Mouse (Mus musculus) liver, postnatal 0 days (tissue): ENCODE results near the gene Foxr2. TPM values are rescaled to one million over a fixed set of nuclear protein-coding genes. Genes with fewer than 3 reads are reported as not detected.

Experiments used
- ATAC-seq: fragments of 200-750 bp; cut with Nextera tagmentation; 2 replicates; pipeline ENCODE4 v1.8.0; 2017; ENCODE audit warnings: mild to moderate bottlenecking, moderate library complexity
- DNase-seq: peaks from one replicate; pipeline ENCODE4 v3.0.0-alpha.2; 2016
- H3K27ac ChIP-seq: fragments of 300-500 bp; sonication (generic); 2 replicates; pipeline ENCODE4 v1.5.1; 2014; ENCODE audit warnings: antibody characterized with exemption, moderate library complexity, mild to moderate bottlenecking, low read depth
- H3K27me3 ChIP-seq: fragments of 300-500 bp; sonication (generic); 2 replicates; pipeline ENCODE4 v1.6.1; 2014; ENCODE audit warnings: low read length, control low read depth, mixed read lengths; ENCODE audit not compliant: insufficient read depth
- H3K36me3 ChIP-seq: fragments of 300-500 bp; sonication (generic); replicated peaks from 2 replicates; pipeline ENCODE4 v1.6.1; 2014; ENCODE audit warnings: mild to moderate bottlenecking, control low read depth, low read length, moderate library complexity, mixed read lengths; ENCODE audit not compliant: insufficient read depth
- H3K4me1 ChIP-seq: fragments of 300-500 bp; sonication (generic); 2 replicates; pipeline ENCODE4 v1.6.1; 2014; ENCODE audit warnings: antibody characterized with exemption, mild to moderate bottlenecking, control low read depth; ENCODE audit not compliant: insufficient read depth
- H3K4me2 ChIP-seq: fragments of 300-500 bp; sonication (generic); 2 replicates; pipeline ENCODE4 v1.6.1; 2014; ENCODE audit warnings: low read depth, mild to moderate bottlenecking, low read length, moderate library complexity, mixed read lengths
- H3K4me3 ChIP-seq: fragments of 300-500 bp; sonication (generic); 2 replicates; pipeline ENCODE4 v1.5.1; 2014; ENCODE audit warnings: low read depth, low read length
- H3K9ac ChIP-seq: fragments of 300-500 bp; sonication (generic); replicated peaks from 2 replicates; pipeline ENCODE4 v1.6.1; 2014; ENCODE audit warnings: mild to moderate bottlenecking, moderate library complexity
- H3K9me3 ChIP-seq: fragments of 300-500 bp; sonication (generic); 2 replicates; pipeline ENCODE4 v1.6.1; 2016; ENCODE audit warnings: mild to moderate bottlenecking, control low read depth, low read length, mixed read lengths
- CTCF ChIP-seq: sonication (generic); IDR thresholded peaks from 2 replicates; pipeline ENCODE4 v1.5.1; 2016; ENCODE audit warnings: antibody characterized with exemption, low read depth
- EP300 ChIP-seq: IDR thresholded peaks from 2 replicates; pipeline ENCODE4 v1.6.1; 2016; ENCODE audit warnings: antibody characterized with exemption, low read depth, mild to moderate bottlenecking
- WGBS: fragments of 180-500 bp; shearing (Covaris S2); extraction: QIAGEN DNeasy Blood & Tissue Kit; methylation state at CpG from one replicate; pipeline ENCODE4 v1.1.7; 2014; ENCODE audit not compliant: insufficient replicate concordance; 5-methylcytosine and 5-hydroxymethylcytosine counted together
- polyA plus RNA-seq: library from polyadenylated mRNA; unstranded; fragments of >200 nt; fragmentation: Nextera tagmentation; extraction: Ambion mirVana; gene quantifications from 2 replicates; pipeline ENCODE4 v1.2.1, GENCODE M21; 2015

Foxr2 gene
- polyA plus RNA-seq: not detected in 2 replicates

- DNase-seq: no peak
- no peak for ATAC-seq
- Histone ChIP-seq H3K9me3 (no peaks in the 10 kb centered on the region), H3K27ac (no peak within 1 kb of the TSS), H3K4me1 (no peaks in the 10 kb centered on the region), H3K9ac (no peak within 1 kb of the TSS), H3K4me2 (no peak within 1 kb of the TSS), H3K27me3 (0 out of 2 replicates have a peak, but pooled peaks cover 2% of the 10 kb centered on the region), H3K36me3 (no peaks in the 10 kb centered on the region), H3K4me3 (no peak within 1 kb of the TSS)
- TF ChIP-seq EP300 (no peak), CTCF (no peak)
- 10% methylated on average over 3 of the region's 3 CpGs for WGBS
These were observed at the start of gene Foxr2 for GRCm38 (mm10) chrX:153118486-153118885. Gene Foxr2, plus strand, starts transcription at chrX:153118786.

- ATAC-seq (no peak), DNase-seq (no peak)
- Histone ChIP-seq H3K4me1 (no peaks in the 10 kb centered on the region), H3K36me3 (no peaks in the 10 kb centered on the region), H3K9ac (no peak overlapping the region), H3K27me3 (0 out of 2 replicates have a peak, but pooled peaks cover 2% of the 10 kb centered on the region), H3K4me3 (no peak overlapping the region), H3K9me3 (no peaks in the 10 kb centered on the region), H3K27ac (no peak overlapping the region), H3K4me2 (no peak overlapping the region)
- WGBS: 33% methylated on average over 2 of the region's 2 CpGs
- TF ChIP-seq CTCF (no peak), EP300 (no peak)
These were observed 427 bp downstream of the Foxr2 start for GRCm38 (mm10) chrX:153119013-153119412.

GRCm38 (mm10) chrX:153139734-153140515 is 21.3 kb downstream of the Foxr2 start, which contains the start of gene Rragb:
Gene Rragb, plus strand, starts transcription at chrX:153139981.
- H3K9ac ChIP-seq: 0 out of 2 replicates have a peak within 1 kb of the TSS, but pooled peaks have one; percentile 30
- H3K4me3 ChIP-seq: peak within 1 kb of the TSS; percentile 42
- H3K9me3 ChIP-seq: no peaks in the 10 kb centered on the region
- H3K4me1 ChIP-seq: no peaks in the 10 kb centered on the region
- no peaks in the 10 kb centered on the region for H3K27me3 ChIP-seq
- ATAC-seq (peak; percentile 94), DNase-seq (peak; percentile 68)
- 20% methylated on average over 46 of the region's 47 CpGs for WGBS
- H3K4me2 ChIP-seq: peak within 1 kb of the TSS; percentile 57
- H3K27ac ChIP-seq: no peak within 1 kb of the TSS
- H3K36me3 ChIP-seq: no peaks in the 10 kb centered on the region
- TF ChIP-seq EP300 (no peak), CTCF (peak; percentile 42)

- no peak overlapping the region for H3K9ac ChIP-seq
- no peaks in the 10 kb centered on the region for H3K9me3 ChIP-seq
- no peaks in the 10 kb centered on the region for H3K27me3 ChIP-seq
- no peak for ATAC-seq
- no peak overlapping the region for H3K4me3 ChIP-seq
- no peaks in the 10 kb centered on the region for H3K4me1 ChIP-seq
- no peak overlapping the region for H3K4me2 ChIP-seq
- DNase-seq: no peak
- WGBS: 74% methylated on average over 3 of the region's 3 CpGs
- H3K36me3 ChIP-seq: no peaks in the 10 kb centered on the region
- H3K27ac ChIP-seq: no peak overlapping the region
- TF ChIP-seq EP300 (no peak), CTCF (no peak)
These were observed 24.1 kb downstream of the Foxr2 start for GRCm38 (mm10) chrX:153142656-153143055.

- H3K9ac ChIP-seq: no peak overlapping the region
- TF ChIP-seq CTCF: no peak
- no peak for TF ChIP-seq EP300
- no peak overlapping the region for H3K4me2 ChIP-seq
- no peaks in the 10 kb centered on the region for H3K9me3 ChIP-seq
- H3K4me1 ChIP-seq: no peaks in the 10 kb centered on the region
- H3K4me3 ChIP-seq: no peak overlapping the region
- WGBS: 36% methylated on average over 1 of the region's 1 CpGs
- no peak for ATAC-seq
- no peak overlapping the region for H3K27ac ChIP-seq
- DNase-seq: no peak
- no peaks in the 10 kb centered on the region for H3K27me3 ChIP-seq
- H3K36me3 ChIP-seq: no peaks in the 10 kb centered on the region
These were observed 33.2 kb downstream of the Foxr2 start for GRCm38 (mm10) chrX:153151766-153152165.

- Histone ChIP-seq H3K9me3 (no peaks in the 10 kb centered on the region), H3K36me3 (no peaks in the 10 kb centered on the region), H3K27ac (no peak overlapping the region), H3K4me2 (no peak overlapping the region), H3K4me3 (no peak overlapping the region), H3K4me1 (no peaks in the 10 kb centered on the region), H3K27me3 (no peaks in the 10 kb centered on the region), H3K9ac (no peak overlapping the region)
- ATAC-seq (no peak), DNase-seq (peak; percentile 24)
- TF ChIP-seq EP300 (no peak), CTCF (peak; percentile 63)
- 49% methylated on average over 3 of the region's 3 CpGs for WGBS
These were observed 36.7 kb downstream of the Foxr2 start for GRCm38 (mm10) chrX:153155322-153155721.
